Mouse (Mus musculus) lung, embryonic 16.5 days (tissue): Measurements from ENCODE around the gene Cd86. TPM values are rescaled to one million over a fixed set of nuclear protein-coding genes. Genes with fewer than 3 reads are reported as not detected.

ENCODE experiments used
- ATAC-seq: fragments of 200-750 bp; cut with Nextera tagmentation; 2 replicates; pipeline ENCODE4 v1.8.0; 2017; ENCODE audit warnings: low read depth, mild to moderate bottlenecking, moderate library complexity
- H3K27ac ChIP-seq: fragments of 300-500 bp; sonication (generic); 2 replicates; pipeline ENCODE4 v1.5.1; 2014; ENCODE audit warnings: mild to moderate bottlenecking, control low read depth, low read length
- H3K27me3 ChIP-seq: fragments of 300-500 bp; sonication (generic); 2 replicates; pipeline ENCODE4 v1.6.1; 2014; ENCODE audit warnings: low read depth, low read length, mixed read lengths; ENCODE audit not compliant: control insufficient read depth, insufficient read depth
- H3K36me3 ChIP-seq: fragments of 300-500 bp; sonication (generic); 2 replicates; pipeline ENCODE4 v1.6.1; 2014; ENCODE audit warnings: low read length; ENCODE audit not compliant: control insufficient read depth, insufficient read depth
- H3K4me1 ChIP-seq: fragments of 300-500 bp; sonication (generic); replicated peaks from 2 replicates; pipeline ENCODE4 v1.6.1; 2014; ENCODE audit warnings: low read length, mixed read lengths; ENCODE audit not compliant: control insufficient read depth, insufficient read depth
- H3K4me2 ChIP-seq: fragments of 300-500 bp; sonication (generic); 2 replicates; pipeline ENCODE4 v1.6.1; 2014; ENCODE audit warnings: low read depth, low read length, control low read depth
- H3K4me3 ChIP-seq: fragments of 300-500 bp; sonication (generic); 2 replicates; pipeline ENCODE4 v1.5.1; 2014; ENCODE audit warnings: mild to moderate bottlenecking, low read length, control low read depth
- H3K9ac ChIP-seq: fragments of 300-500 bp; sonication (generic); 2 replicates; pipeline ENCODE4 v1.6.1; 2014; ENCODE audit warnings: low read length, control low read depth
- H3K9me3 ChIP-seq: fragments of 300-500 bp; sonication (generic); 2 replicates; pipeline ENCODE4 v1.6.1; 2016; ENCODE audit warnings: low read length; ENCODE audit not compliant: control insufficient read depth
- WGBS: fragments of 180-500 bp; shearing (Covaris S2); extraction: QIAGEN DNeasy Blood & Tissue Kit; methylation state at CpG from one replicate; pipeline ENCODE4 v1.1.7; 2014; 5-methylcytosine and 5-hydroxymethylcytosine counted together
- polyA plus RNA-seq: library from polyadenylated mRNA; unstranded; fragments of >200 nt; fragmentation: Nextera tagmentation; extraction: Ambion mirVana; gene quantifications from 2 replicates; pipeline ENCODE4 v1.2.1, GENCODE M21; 2015

Gene Cd86
- polyA plus RNA-seq, result 1.7 and 2.6 TPM in 2 replicates

- no peak for ATAC-seq
- H3K4me2 ChIP-seq, result no peak within 1 kb of the TSS
- H3K4me1 ChIP-seq, result no peaks in the 10 kb centered on the region
Observed at GRCm38 (mm10) chr16:36665782-36666181, at the start of gene Cd86. Cd86 (minus strand) TSS chr16:36666081.

GRCm38 (mm10) chr16:36711760-36712159 is 45.9 kb upstream of the Cd86 start:
- no peak overlapping the region for H3K4me3 ChIP-seq
- no peak overlapping the region for H3K27ac ChIP-seq
- no peak for ATAC-seq
- no peaks in the 10 kb centered on the region; the same call in 1 of the 2 replicates for H3K36me3 ChIP-seq
- WGBS, result 83% methylated on average over 12 of the region's 12 CpGs
- no peaks in the 10 kb centered on the region for H3K4me1 ChIP-seq
- no peak overlapping the region for H3K4me2 ChIP-seq
- no peaks in the 10 kb centered on the region for H3K27me3 ChIP-seq
- H3K9me3 ChIP-seq, result no peaks in the 10 kb centered on the region
- H3K9ac ChIP-seq, result no peak overlapping the region

More at GRCm38 (mm10) chr16:36665782-36666181, at the start of gene Cd86:
- no peaks in the 10 kb centered on the region for H3K36me3 ChIP-seq
- WGBS, result 63% methylated on average over 13 of the region's 13 CpGs
- no peak within 1 kb of the TSS for H3K27ac ChIP-seq
- H3K4me3 ChIP-seq, result no peak within 1 kb of the TSS
- no peak within 1 kb of the TSS for H3K9ac ChIP-seq
- no peaks in the 10 kb centered on the region for H3K9me3 ChIP-seq
- no peaks in the 10 kb centered on the region for H3K27me3 ChIP-seq

DNA sequence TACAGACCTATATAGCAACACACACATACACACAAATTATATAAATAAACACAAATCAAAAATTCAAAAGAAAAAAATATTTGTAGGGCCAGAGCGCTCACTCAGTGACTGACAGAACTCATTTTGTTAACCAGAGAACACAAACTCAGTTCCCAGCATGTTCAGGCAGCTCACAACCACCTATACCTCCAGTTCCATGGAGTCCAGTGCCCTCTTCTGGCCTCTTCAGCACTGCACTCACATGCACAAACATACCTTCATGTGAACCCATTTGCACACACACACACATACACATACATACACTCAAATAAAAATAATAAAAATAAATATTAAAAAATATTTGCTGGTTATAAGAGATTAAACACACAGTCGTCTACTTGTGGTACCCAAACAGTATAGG is 44.9 kb upstream of the Cd86 start:
- Histone ChIP-seq H3K4me2 (no peak overlapping the region), H3K36me3 (no peaks in the 10 kb centered on the region; the same call in 1 of the 2 replicates), H3K4me1 (no peaks in the 10 kb centered on the region), H3K4me3 (no peak overlapping the region), H3K27me3 (no peaks in the 10 kb centered on the region), H3K27ac (no peak overlapping the region), H3K9me3 (no peaks in the 10 kb centered on the region), H3K9ac (no peak overlapping the region)
- no peak for ATAC-seq
- 91% methylated on average over 2 of the region's 2 CpGs for WGBS

DNA sequence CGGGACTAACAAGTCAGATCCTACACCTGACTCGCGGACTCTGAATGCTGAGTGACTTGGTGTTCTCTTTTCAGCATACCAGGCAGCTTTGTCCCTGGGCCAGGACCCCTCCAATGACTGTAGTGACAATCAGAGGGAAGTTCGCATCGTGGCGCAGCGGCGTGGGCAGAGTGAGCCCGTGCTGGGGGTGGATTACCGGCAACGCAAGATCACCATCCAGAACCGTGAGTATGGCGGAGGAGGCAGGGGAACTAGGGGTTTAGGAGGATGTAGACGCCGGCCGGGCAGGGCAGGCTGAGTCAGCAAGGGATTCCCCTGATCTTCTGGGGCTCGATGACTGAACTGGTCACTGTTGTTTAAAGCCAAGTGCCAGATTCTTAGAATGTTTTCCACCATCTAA is 43.5 kb upstream of the Cd86 start:
- no peaks in the 10 kb centered on the region for H3K27me3 ChIP-seq
- H3K9ac ChIP-seq, result no peak overlapping the region
- 91% methylated on average over 17 of the region's 17 CpGs for WGBS
- H3K4me3 ChIP-seq, result no peak overlapping the region
- no peaks in the 10 kb centered on the region; the same call in 1 of the 2 replicates for H3K36me3 ChIP-seq
- ATAC-seq, result no peak
- H3K4me1 ChIP-seq, result no peaks in the 10 kb centered on the region
- no peak overlapping the region for H3K4me2 ChIP-seq
- H3K27ac ChIP-seq, result no peak overlapping the region
- H3K9me3 ChIP-seq, result no peaks in the 10 kb centered on the region

- H3K9me3 ChIP-seq, result no peaks in the 10 kb centered on the region
- WGBS, result 66% methylated on average over 7 of the region's 7 CpGs
Observed at GRCm38 (mm10) chr16:36708751-36709150, 42.9 kb upstream of the Cd86 start.

GRCm38 (mm10) chr16:36707702-36708423 is 42.0 kb upstream of the Cd86 start:
- 60% methylated on average over 5 of the region's 6 CpGs for WGBS
- H3K27me3 ChIP-seq, result no peaks in the 10 kb centered on the region
- H3K36me3 ChIP-seq, result no peaks in the 10 kb centered on the region; the same call in 1 of the 2 replicates
- H3K4me2 ChIP-seq, result no peak overlapping the region
- no peak for ATAC-seq
- H3K9ac ChIP-seq, result no peak overlapping the region
- no peaks in the 10 kb centered on the region for H3K9me3 ChIP-seq
- H3K4me1 ChIP-seq, result no peaks in the 10 kb centered on the region
- no peak overlapping the region for H3K27ac ChIP-seq
- H3K4me3 ChIP-seq, result no peak overlapping the region

More at GRCm38 (mm10) chr16:36708751-36709150, 42.9 kb upstream of the Cd86 start:
- no peak overlapping the region for H3K4me2 ChIP-seq
- no peak overlapping the region for H3K9ac ChIP-seq
- H3K4me1 ChIP-seq, result no peaks in the 10 kb centered on the region
- no peak overlapping the region for H3K4me3 ChIP-seq
- no peaks in the 10 kb centered on the region; the same call in 1 of the 2 replicates for H3K36me3 ChIP-seq
- ATAC-seq, result no peak
- H3K27ac ChIP-seq, result no peak overlapping the region
- H3K27me3 ChIP-seq, result no peaks in the 10 kb centered on the region

DNA sequence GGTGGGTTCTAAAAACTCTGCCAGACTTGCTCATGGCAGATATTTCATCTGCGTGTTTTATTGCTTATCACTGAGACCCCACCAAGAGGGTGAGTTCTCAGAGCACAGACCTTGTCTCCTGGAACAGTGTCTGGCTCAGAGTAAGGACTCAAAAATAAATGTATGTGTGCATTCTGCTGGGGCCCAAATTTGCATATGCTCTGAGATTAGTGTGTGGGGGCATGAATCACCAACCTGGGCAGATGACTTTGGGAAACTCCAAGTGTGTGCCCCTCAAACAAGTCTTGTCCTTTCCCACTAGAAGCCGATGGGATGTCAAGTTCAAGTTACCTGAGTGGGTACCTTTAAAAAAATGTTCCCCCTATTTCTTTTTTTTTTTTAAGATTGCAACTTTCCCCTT is 34.6 kb upstream of the Cd86 start:
- H3K36me3 ChIP-seq, result no peaks in the 10 kb centered on the region
- WGBS, result 80% methylated on average over 2 of the region's 2 CpGs
- ATAC-seq, result no peak
- no peak overlapping the region for H3K9ac ChIP-seq
- no peak overlapping the region for H3K4me2 ChIP-seq
- H3K4me1 ChIP-seq, result 0 out of 2 replicates have a peak, but pooled peaks cover 5% of the 10 kb centered on the region
- no peak overlapping the region for H3K27ac ChIP-seq
- H3K9me3 ChIP-seq, result no peaks in the 10 kb centered on the region
- no peaks in the 10 kb centered on the region for H3K27me3 ChIP-seq
- H3K4me3 ChIP-seq, result no peak overlapping the region

GRCm38 (mm10) chr16:36697331-36697730 is 31.4 kb upstream of the Cd86 start:
- no peak for ATAC-seq
- Histone ChIP-seq H3K27me3 (no peaks in the 10 kb centered on the region), H3K36me3 (no peaks in the 10 kb centered on the region), H3K4me2 (no peak overlapping the region), H3K9ac (no peak overlapping the region), H3K4me3 (no peak overlapping the region), H3K4me1 (0 out of 2 replicates have a peak, but pooled peaks cover 4% of the 10 kb centered on the region), H3K9me3 (no peaks in the 10 kb centered on the region), H3K27ac (no peak overlapping the region)
- 82% methylated on average over 8 of the region's 8 CpGs for WGBS

GRCm38 (mm10) chr16:36694798-36695290 is 29.0 kb upstream of the Cd86 start:
- no peaks in the 10 kb centered on the region for H3K9me3 ChIP-seq
- WGBS, result 47% methylated on average over 9 of the region's 9 CpGs
- H3K4me2 ChIP-seq, result peak overlapping the region; percentile 55
- no peak overlapping the region for H3K27ac ChIP-seq
- H3K4me3 ChIP-seq, result peak overlapping the region; percentile 52
- H3K36me3 ChIP-seq, result no peaks in the 10 kb centered on the region
- no peak overlapping the region; the same call in 1 of the 2 replicates for H3K9ac ChIP-seq
- no peaks in the 10 kb centered on the region for H3K27me3 ChIP-seq
- no peaks in the 10 kb centered on the region for H3K4me1 ChIP-seq
- ATAC-seq, result no peak
